Mouse (Mus musculus) frontal cortex, postnatal 25 days (tissue): Measurements from ENCODE around the gene Ormdl2.
"Not testable (repeated sequence)": the region's sequence is repeated elsewhere in the genome, so short reads cannot be mapped to it uniquely, and the experiment has no call there.

Experiments
- DNase-seq, 2 experiments: peaks; one replicate each; pipeline ENCODE4 v3.0.0; 2022; ENCODE audit warnings: low spot score in 2 of 2

Ormdl2 gene

DNA sequence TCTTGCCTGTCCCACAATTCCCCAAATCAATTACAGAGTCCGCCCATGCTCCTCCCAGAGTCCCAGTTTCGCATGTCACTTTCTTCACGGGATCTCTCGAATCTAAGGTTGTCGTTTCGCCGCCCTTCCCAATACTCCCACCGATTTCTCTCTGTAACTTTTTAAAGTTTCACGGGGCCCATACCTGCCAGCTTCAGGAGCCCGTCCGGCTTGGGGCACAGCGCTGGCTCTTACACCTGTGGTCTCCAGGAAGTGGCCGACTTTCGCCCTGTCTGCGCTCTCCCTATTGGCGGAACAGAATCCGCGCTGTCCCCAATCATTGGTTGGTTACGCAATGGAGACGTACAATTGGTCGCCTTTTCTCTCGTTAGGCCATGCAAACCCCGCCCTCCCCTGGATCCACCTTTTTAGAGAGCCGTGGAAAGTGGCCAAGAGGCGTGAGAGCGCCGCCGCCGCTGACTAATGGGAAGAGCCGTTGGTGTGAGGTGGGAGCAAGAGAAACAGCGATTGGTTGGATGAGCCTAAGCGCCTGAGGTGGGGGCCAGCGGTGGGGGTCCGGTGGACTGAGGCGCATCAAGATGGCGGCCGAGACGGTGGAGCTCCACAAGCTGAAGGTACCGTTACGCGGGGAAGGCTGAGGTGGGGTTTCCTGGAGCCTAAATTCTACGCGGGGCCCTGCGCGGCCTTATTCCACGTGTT, at the start of gene Ormdl2:
TSS of gene Ormdl2 (minus strand) at position 288 of the 699 bp plus-strand sequence.
- peak; percentile 98 for DNase-seq

DNA sequence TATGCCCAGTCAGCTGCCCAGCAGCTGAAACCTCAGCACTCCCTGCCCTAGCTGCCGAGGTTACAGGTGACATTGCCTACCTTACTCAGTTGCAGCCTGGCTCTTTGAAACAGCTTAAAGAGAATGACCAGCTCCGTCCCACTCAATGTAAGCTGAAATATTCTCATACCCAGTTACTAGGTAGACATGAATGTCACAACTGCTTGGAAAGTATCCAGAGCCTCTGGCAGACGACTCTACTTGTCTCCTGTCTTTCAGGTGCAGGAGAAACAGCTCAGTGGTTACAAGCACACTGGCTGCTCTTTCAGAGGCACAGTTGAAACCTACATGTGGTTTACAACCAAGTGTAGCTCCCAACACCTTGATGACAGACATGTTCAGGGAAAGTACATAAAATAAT, 48.9 kb upstream of the Ormdl2 start:
- no peak for DNase-seq

DNA sequence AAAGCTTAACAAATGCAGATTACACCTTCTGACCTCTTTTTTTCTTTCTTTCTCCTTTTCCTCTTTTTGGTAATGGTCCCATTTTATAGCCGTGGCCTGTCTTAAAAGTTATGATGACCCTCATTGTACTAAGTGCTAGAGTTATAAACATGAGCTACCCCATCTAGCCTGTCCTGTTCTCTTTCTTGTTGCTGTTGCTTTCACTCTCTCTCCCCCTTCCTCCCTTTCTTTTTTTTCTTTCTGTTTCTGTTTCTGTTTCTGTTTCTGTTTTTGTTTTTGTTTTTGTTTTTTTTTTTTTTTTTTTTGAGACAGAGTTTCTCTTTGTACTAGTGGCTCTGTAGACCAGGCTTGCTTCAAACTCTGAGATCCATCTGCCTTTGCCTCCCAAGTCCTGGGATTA, 45.1 kb upstream of the Ormdl2 start:
- DNase-seq: no peak

DNA sequence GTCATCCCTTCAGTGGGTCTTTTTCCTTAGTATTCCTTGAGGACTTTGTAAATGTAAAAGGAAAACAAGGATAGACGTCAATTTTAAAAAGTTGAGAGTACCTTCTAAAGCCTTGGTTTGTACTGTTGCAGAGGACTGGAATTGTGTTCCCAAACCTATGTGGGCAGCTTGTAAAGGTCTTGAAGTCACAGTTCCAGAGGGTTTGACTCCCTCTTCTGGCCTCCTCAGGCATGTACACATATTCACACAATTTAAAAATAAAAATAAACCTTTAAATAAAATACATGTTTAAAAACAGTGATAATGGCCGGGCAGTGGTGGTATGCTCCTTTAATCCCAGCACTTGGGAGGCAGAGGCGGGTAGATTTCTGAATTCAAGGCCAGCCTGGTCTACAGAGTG, 44.6 kb upstream of the Ormdl2 start:
- DNase-seq: no peak

DNA sequence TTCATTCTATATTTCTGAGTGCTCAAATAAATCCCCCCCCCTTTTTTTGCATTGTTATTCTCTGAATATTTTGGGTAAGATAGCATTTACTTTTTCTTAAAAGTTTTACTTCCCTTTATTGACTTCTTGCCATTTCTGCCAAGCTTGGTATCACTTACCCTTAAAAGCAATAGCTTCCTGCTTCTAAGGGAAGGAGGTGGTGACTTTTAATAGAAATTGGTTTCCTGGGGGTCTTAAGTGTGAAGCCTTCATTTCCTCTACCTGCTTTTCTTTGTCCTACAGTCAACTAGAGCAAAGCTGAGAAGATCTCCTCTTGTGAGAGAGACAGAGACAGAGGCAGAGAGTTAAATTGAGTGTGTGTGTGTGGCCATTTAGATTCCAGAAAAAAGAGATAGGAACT, 39.7 kb upstream of the Ormdl2 start:
- DNase-seq: no peak

DNA sequence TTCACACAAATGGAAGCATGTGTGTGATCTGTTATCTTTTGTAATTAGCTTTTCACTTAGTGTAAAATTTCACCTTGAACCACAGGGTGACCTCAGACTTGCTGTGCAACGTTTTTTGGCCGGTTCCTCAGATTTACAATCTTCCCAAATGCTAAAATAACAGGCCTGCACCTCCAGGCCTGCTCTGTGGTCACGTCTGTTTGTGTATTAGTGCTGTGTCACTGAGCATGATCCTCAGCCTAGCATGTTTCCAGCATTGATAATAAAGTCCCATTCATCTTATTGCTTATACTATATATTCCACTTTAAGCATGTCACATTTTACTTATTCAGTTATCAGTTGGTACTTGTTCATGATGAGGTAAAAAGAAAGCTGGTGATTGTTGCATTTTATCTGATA, 28.9 kb upstream of the Ormdl2 start:
- DNase-seq: no peak

DNA sequence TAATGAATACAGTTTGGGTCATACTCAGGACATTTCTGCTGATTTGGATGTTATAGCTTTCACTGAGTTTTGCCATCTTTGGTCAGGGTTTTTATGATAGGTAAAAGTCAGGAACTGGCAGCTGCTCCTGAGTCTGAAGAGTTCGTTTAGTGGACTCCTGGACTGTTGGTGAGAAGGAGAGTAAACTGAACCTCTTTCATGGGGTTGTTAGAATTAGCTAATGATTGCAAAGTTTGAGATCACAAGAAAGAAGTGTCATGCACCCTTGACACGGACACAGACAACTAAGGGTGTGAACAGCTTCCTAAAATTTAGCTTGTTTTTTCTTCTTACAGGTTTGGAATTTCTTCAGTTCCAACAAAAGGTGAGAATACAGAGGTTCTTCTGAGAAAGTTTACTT, 27.0 kb upstream of the Ormdl2 start:
- DNase-seq: no peak

DNA sequence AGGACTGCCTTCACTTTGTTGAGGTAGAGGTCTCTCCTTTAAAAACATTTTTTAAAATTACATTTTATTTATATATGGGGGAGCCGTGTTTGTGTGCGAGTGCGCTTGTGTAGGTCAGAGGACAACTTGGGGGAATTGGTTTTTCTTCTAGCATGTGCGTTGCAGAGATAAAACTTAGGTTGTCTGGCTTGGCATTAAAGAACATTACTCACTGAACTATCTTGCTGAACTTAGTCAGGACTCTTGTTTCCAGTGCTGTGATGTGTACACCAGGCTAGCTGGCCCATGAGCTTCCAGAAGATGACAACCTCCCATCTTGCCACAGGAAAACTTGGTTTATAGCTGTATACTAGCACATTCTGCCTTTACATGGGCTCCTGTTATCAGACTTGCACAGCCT, 25.2 kb upstream of the Ormdl2 start:
- DNase-seq: no peak

DNA sequence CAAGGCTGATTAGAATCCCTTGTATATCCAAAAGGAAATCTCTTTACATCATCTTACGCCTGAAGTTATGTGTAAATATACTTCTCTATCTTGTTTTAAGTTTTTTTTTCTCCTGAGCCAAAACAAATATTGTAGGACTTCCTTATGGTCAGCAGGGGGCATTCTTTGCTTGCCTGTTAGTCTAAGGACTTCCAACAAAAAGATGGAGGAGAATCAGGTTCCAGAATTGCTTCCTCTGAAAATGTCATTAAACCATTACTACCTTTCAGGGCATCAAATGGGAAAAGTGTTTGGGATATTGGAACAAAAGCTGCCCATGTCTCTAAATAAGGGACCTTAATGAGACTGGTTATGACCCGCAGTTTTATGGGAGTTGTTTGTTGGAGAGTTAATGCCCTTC, 24.1 kb upstream of the Ormdl2 start:
- DNase-seq: no peak

DNA sequence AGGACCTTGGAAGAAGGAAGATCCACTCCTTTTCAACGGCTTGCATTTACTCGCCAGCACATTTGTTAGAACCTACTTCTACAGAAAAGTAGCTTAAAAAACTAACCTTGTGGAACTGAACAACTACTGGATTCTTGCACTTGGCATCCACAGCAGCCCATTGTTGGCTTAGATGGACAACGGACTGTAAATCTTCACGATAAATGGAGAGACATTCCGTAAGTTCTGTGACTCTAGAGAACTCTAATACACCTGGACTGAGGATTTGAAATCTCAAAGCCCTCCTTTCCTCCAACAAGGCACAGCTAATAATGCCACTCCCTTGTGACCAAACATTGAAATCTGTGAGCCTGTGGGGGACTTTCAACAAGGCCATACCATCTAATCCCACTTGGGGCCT, 21.8 kb upstream of the Ormdl2 start:
- no peak for DNase-seq

DNA sequence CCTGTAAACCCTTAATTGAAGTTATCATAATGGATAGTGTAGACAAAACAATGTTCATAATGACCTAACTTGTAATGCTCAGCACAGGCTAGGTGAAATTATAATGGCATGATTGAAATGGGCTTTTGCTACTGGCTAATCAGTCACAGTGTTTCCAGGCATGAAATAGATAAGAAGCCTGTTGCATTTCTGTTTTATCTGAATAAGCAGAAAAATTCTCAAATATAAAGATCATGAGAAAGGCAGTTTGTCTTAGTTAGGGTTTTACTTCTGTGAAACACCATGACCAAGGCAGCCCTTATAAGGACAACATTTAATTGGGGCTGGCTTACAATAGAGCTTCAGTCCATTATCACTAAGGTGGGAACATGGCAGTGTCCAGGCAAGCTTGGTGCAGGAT, 19.2 kb upstream of the Ormdl2 start:
- no peak for DNase-seq

DNA sequence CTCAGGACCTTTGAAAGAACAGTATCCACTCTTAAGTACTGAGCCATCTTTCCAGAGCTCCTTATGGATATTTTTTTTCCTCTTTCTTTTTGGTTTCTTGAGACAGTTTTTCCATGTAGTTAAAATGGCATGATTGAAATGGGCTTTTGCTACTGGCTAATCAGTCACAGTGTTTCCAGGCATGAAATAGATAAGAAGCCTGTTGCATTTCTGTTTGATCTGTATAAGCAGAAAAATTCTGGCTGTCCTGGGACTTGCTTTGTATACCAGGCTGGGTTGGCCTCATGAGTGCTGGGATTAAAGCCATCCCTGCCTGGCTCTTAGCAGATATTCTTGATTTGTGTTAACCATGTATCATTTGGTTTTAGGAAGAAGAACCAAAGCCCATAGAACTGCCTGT, 18.0 kb upstream of the Ormdl2 start:
- DNase-seq: no peak

DNA sequence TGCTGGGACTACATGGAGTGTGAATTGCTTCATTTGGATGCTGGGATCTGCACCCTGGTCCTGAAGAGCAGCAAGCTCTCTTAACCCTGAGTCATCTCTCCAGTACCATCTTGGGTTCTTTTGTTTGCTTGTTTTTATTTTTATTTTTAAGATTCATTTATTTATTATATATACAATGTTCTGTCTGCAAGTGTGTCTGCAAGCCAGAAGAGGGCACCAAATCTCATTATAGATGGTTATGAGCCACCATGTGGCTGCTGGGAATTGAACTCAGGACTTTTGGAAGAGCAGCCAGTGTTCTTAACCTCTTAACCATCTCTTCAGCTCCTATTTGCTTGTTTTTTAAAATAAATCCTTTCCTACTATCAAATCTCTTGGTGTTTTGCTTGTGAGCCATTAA, 16.0 kb upstream of the Ormdl2 start:
- no peak for DNase-seq

DNA sequence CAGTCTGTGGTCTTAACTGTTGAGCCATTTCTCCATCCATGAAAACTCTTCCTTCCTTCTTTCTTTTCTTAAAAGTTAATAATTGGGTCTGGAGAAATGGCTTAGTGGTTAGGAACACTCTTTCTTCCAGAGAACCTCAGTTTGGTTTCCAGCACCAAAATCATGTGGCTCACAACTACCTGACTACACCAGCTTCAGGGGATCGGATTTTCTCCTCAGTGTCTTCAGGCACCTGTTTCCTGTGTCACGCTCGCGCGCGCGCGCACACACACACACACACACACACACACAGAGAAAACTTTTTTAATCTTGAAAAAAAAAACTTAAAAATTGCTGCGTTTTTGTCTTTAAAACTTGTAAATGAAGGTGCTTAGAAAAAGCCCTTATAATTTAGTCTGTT, 2.4 kb upstream of the Ormdl2 start:
- DNase-seq: no peak

DNA sequence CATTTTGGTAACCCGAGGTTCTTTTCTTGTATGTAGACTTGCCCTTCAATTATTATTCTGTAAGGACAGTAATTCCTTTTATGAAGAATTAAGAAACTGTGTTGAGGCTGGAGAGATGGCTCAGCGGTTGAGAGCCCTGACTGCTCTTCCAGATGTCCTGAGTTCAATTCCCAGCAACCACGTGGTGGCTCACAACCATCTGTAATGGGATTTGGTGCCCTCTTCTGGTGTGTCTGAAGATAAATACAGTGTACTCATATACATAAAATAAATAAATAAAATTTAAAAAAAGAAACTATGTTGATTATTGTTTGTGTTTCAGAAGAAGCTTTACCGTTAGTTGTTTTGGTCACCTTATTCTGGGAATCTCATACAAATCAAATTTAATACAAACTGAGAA, 1.6 kb upstream of the Ormdl2 start:
- not testable (repeated sequence) for DNase-seq

DNA sequence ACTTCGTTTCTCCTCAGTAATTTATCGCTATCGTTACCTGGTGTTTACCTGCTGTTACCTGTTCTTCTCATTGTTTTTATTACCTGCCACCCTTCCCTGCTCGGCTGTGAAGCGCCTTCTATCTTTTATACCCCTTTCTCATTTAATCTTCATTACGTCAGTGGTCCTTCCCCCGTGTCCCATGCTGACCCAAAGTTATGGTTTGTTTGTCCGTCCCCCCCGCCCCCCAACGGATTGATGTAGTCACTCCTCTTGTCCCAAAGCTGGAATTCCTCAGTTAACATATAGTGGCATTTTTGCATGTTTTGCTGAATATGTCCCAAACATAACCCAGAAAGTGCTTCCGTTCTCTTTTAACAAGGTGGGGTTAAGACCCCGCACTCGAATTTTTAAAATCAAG, 690 bp upstream of the Ormdl2 start:
- DNase-seq: no peak

DNA sequence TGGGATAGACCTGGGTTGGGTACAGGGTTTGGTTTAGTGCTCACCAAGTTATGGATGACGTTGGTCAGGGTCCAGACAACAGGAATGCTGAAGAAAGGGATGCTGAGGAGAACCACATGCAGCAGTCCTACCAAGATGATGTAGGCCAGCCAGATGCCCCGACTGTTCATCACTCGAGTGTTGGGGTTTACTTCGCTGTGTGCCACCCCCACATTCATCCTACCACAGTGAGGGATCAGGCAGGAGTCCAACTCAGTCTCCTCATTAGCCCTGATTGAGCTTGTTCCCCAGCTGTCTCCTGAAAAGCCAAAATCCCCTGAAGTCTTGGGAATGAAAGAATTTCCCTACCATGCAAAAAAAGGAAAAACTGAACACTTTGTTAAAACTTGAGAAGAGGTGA, 1.2 kb downstream of the Ormdl2 start:
- no peak for DNase-seq

DNA sequence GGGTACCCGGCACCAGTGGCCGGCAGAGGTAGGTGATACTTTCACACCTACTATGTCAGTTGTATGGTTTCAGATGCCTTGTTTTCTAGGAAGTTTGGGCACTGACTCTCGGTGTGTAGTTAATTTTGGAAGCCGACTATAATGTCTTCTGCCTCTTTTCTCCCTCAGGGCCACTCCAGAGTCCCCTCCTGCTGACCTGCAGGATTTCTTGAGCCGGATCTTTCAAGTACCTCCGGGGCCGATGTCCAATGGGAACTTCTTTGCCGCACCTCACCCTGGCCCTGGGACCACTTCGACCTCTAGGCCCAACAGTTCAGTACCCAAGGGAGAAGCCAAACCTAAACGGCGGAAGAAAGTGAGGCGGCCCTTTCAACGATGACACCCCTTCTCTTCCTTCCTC, 4.4 kb downstream of the Ormdl2 start, which contains the start of gene Sarnp:
TSS of gene Sarnp (plus strand) at position 301 of the 400 bp plus-strand sequence.
- DNase-seq: no peak

DNA sequence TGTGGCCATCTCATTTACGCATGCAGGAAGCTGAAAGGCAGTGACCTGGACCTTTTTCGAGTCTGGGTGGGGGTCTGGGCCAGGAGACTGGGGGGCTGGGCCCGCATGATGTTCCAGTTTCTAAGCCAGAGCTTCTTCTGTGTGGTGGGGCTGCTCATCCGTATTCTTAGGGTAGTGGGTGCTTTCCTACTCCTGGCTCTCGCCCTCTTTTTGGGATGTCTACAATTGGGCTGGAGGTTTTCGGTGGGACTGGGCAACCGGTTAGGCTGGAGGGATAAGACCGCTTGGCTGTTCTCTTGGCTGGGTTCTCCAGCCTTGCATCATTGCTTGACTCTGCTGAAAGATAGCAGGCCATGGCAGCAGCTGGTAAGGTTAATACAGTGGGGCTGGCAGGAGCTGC, 14.4 kb downstream of the Ormdl2 start:
- no peak for DNase-seq

DNA sequence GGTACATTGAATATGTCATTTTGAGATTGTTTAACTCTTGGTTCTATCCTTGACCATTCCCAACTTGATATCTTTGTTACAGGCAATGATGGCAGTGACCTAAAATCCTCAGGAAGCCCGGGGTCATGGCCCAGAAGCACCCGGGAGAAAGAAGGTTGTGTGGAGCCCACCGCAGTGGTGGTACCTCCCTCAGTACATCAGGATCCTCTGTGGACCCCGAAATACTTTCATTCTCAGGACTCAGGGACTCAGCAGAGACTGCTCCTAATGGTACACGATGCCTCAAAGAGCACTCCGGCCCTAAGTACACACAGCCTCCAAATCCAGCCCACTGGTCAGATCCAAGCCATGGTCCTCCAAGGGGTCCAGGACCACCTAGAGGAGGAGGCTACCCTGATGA, 15.4 kb downstream of the Ormdl2 start:
- DNase-seq: no peak

DNA sequence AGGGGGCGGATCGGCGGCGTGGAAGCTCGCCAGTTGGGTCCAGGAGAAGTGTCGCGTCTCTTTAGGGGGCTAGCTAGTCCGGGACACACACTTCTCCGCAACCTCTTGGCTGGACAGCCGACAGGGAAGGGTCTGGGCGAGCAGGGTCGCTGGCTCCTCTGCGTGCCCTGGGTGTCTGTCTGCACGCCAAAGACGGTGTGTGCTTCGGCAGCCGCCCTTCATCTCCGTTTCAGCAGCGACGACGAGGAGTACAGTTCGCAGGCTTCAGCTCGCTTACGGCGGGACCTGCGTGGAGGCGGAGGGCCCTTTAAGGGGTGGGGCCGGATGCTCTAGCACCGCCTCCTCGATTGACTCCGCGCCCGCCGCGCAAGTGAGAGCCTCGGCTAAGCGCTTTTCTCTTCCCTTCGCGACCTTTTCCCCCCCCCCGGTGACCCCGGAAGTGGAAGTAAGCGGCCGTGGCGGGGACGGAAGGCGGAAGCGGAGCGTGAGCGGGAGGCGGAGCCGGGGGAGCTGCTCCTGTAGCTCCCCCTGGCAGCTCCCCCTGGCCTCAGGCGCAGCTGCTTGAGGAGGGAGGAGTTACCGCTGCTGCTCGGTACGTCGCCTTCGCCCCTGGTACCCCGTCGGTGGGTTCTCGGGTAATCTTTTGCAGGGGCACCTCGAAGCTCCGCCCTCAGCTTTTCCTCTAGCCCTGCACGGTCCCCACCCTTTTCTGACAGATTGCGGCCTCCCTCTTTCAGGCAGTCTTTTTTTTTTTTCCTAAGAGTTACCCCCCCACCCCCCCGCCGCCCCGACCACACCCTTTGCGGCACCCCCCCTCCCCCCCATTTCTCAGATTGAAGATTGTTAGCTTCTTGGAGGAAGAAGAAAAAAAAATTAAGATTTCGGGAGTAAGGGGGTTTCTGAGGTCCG, 16.1 kb downstream of the Ormdl2 start:
- DNase-seq: peak; percentile 74 to 89

DNA sequence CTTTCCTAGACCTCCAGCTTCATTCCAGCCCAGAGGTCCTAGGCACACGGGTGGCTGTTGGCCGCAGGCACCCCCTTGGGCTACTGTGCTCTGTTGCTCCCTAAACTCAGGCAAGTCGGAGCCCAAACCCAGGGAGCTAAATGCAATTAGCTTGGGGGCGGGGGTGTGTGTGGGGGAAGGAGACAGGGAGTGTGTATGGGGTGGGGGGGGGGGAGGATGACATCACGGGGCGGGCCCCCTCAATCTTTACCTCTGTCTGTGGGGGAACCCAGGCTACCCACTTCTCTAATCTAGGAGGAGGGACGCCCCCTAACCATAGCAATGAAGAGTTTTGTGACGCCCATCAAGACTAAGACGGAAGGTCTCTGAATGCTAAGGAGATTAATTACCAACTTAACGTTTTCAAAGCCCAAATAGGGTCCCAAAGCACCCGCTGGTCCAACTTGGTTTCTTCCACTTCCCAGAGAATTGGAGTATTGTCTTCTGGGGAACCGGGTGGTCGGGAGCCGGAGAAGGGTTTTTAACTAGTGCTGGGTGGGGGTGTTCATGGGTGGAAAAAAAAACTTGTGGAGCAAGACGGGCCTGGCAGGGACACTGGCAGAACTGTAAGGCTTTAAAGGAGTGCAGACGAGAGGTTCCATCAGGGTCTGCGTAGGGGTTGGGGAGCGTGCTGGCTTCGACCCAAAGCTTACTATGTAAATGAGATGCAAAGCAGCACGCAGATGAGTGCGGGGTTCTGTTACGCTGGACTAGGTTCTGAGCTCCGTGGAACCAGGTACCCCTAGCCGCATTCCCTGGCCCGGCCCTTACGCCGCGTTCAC, 17.0 kb downstream of the Ormdl2 start, which contains the start of gene Tmem198b:
TSS of gene Tmem198b (minus strand) at position 100 of the 821 bp plus-strand sequence.
- DNase-seq: peak; percentile 53 to 60
